Comparison of ENCODE assay signal across 10 mouse cellular contexts in the genomic region with DNA sequence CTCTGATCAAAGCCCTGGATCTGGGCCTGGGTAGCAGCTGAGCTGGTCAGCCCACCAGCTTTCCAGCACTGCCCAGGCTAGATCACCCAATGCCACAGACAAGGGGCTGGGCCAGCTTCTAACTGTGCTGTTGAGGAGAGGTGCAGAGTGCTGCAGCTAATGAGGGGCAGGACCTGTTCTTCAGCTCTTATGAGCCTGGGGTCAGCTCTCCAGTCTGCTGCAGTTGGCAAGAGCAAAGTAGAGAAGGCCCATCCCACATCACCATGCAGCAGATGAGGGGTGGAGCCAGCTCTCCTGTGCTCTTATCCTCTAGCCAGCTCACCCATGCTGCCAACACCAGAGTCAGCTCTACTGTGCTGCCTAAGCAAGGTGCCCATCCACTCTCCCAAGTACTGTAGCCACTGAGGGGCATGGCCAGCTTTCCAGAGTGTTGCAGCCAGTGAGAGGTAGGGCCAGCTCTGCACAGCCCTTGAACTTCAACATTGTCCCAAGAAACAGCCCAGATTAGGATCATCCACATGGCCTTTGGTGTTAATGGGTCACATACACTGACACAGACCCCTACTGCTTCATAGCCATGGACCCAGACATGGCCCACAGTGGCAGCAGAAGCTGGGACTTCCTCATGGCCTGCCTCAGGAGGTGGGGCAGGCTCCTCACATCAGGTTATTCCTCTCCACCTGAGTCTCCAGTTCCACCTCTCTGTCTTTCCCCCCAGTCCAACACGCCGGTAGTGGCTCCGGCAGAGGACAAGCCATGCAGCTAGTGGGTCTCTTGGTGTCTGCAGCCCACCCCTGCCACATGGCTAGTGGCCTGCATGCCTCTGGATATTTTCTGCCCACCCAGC. TPM values are rescaled to one million over a fixed set of nuclear protein-coding genes. Genes with fewer than 3 reads are reported as not detected.
DNase-seq lines count a peak whose midpoint lies in the region; ATAC-seq and TF ChIP-seq lines count a peak whose summit lies in the region.
"Had no signal": no experiment of that assay in that cellular context is flagged by ENCODE, and none has a peak within 500 bp of the region (broad histone marks: within the 10 kb centered on the region; RNA-seq: fewer than 3 reads in every experiment).

No protein-coding gene starts in this region.

- no peak for TF ChIP-seq CTCF in left cerebral cortex, adult 2 months (IDR thresholded peaks at IDR 0.05)

- H3K4me2 ChIP-seq in heart, embryonic 16.5 days (ENCODE audit: low read depth, low read length), result no peak overlapping the region
- H3K4me2 ChIP-seq in neural tube, embryonic 12.5 days (replicated peaks), result no peak overlapping the region
- H3K4me2 ChIP-seq in liver, embryonic 15.5 days, result no peak overlapping the region

- 0 out of 2 replicates have a peak overlapping the region, but pooled peaks have one; percentile 18 for H3K27ac ChIP-seq in heart, embryonic 16.5 days (ENCODE audit: low read length)
- no peak overlapping the region for H3K27ac ChIP-seq in neural tube, embryonic 12.5 days
- no peak overlapping the region for H3K27ac ChIP-seq in liver, embryonic 15.5 days (replicated peaks)
- no peak overlapping the region for H3K27ac ChIP-seq in left cerebral cortex, adult 2 months
- H3K27ac ChIP-seq: macrophage had no signal

- no peaks in the 10 kb centered on the region for H3K9me3 ChIP-seq in heart, embryonic 16.5 days (replicated peaks; ENCODE audit: control insufficient read depth, low read length)
- H3K9me3 ChIP-seq in neural tube, embryonic 12.5 days, result no peaks in the 10 kb centered on the region
- no peaks in the 10 kb centered on the region for H3K9me3 ChIP-seq in liver, embryonic 15.5 days (replicated peaks)

- 98% methylated on average over 3 of the region's 3 CpGs for WGBS in heart, embryonic 16.5 days
- 94% methylated on average over 3 of the region's 3 CpGs for WGBS in neural tube, embryonic 12.5 days
- WGBS in liver, embryonic 15.5 days (ENCODE audit: insufficient replicate concordance), result 97% methylated on average over 3 of the region's 3 CpGs

- intact Hi-C loops in heart, postnatal 36 days (cut with DNase I), result no loop called here
- intact Hi-C loops in left cerebral cortex, adult 2 months (cut with DNase I), result no loop called here

- H3K4me1 ChIP-seq in heart, embryonic 16.5 days (ENCODE audit: control insufficient read depth, insufficient read depth, low read length), result peaks cover 51% of the 10 kb centered on the region
- H3K4me1 ChIP-seq in neural tube, embryonic 12.5 days, result peaks cover 18% of the 10 kb centered on the region; the same call in 1 of the 2 replicates
- peaks cover 34% of the 10 kb centered on the region for H3K4me1 ChIP-seq in liver, embryonic 15.5 days (replicated peaks)

- H3K4me3 ChIP-seq in heart, embryonic 16.5 days (ENCODE audit: low read length), result no peak overlapping the region
- H3K4me3 ChIP-seq in neural tube, embryonic 12.5 days, result no peak overlapping the region
- H3K4me3 ChIP-seq in liver, embryonic 15.5 days (replicated peaks), result no peak overlapping the region
- H3K4me3 ChIP-seq in left cerebral cortex, adult 2 months, result no peak overlapping the region

- no peak for DNase-seq in heart, postnatal 36 days
- no peak for DNase-seq in neural tube, embryonic 10.5 days (ENCODE audit: extremely low spot score, low spot score)
- no peak for DNase-seq in testis, postnatal 10 days (ENCODE audit: low spot score)
- DNase-seq in left cerebral cortex, adult 2 months (ENCODE audit: extremely low spot score in 1 of 2, low spot score in 2 of 2), result no peak
- DNase-seq: adrenal gland, adult 2 months; right cerebral cortex, postnatal 4 days had no signal

- no peaks in the 10 kb centered on the region for H3K36me3 ChIP-seq in heart, embryonic 16.5 days (ENCODE audit: control insufficient read depth, insufficient read depth)
- no peaks in the 10 kb centered on the region for H3K36me3 ChIP-seq in neural tube, embryonic 12.5 days
- H3K36me3 ChIP-seq in liver, embryonic 15.5 days (replicated peaks), result 0 out of 2 replicates have a peak, but pooled peaks cover 2% of the 10 kb centered on the region

- ATAC-seq in heart, embryonic 16.5 days (replicated peaks; ENCODE audit: extremely low read depth, insufficient read depth, low FRiP score), result peak; percentile 57
- ATAC-seq in neural tube, embryonic 12.5 days (ENCODE audit: low FRiP score, low read depth), result peak; percentile 33; the same call in 1 of the 2 replicates
- ATAC-seq in liver, embryonic 15.5 days (ENCODE audit: insufficient read depth), result peak; percentile 53; the same call in 1 of the 2 replicates

- no peaks in the 10 kb centered on the region for H3K27me3 ChIP-seq in heart, embryonic 16.5 days (ENCODE audit: control insufficient read depth, insufficient read depth, low read length)
- H3K27me3 ChIP-seq in neural tube, embryonic 12.5 days (replicated peaks), result no peaks in the 10 kb centered on the region
- no peaks in the 10 kb centered on the region for H3K27me3 ChIP-seq in liver, embryonic 15.5 days

- no peak overlapping the region; the same call in 1 of the 2 replicates for H3K9ac ChIP-seq in heart, embryonic 16.5 days (ENCODE audit: low read length)
- no peak overlapping the region for H3K9ac ChIP-seq in neural tube, embryonic 12.5 days
- no peak overlapping the region for H3K9ac ChIP-seq in liver, embryonic 15.5 days

RNA-seq across cellular contexts. Expression of a gene that starts 10.8 kb away (rescaled TPM):
- polyA plus RNA-seq in heart, embryonic 16.5 days (2015; fragmentation: Nextera tagmentation; extraction: Ambion mirVana), result 13.6 and 14.6 TPM in 2 replicates
- total RNA-seq in heart, postnatal 36 days (2021), result 10 to 100 TPM; 29.3 to 34.0 TPM
- polyA plus RNA-seq in neural tube, embryonic 12.5 days (2016; fragmentation: Nextera tagmentation; extraction: Ambion mirVana), result 35.8 and 36.8 TPM in 2 replicates
- 6.7 and 7.2 TPM in 2 replicates for polyA plus RNA-seq in liver, embryonic 15.5 days (2015; fragmentation: Nextera tagmentation; extraction: Ambion mirVana)
- total RNA-seq in left cerebral cortex, adult 2 months (2021), result 100 to 1,000 TPM; 172 to 182 TPM
